Comparison of ENCODE assay signal across 1 mouse cellular context in genomic region chr19:44307915-44308470, GRCm38 (mm10).
TF ChIP-seq lines count a peak whose summit lies in the region.

No protein-coding gene starts in this region.

TF ChIP-seq in MEL, 35 proteins besides CTCF, POLR2A, EP300 and RAD21 (continued from another document):
- TF ChIP-seq POLR2AphosphoS2 (IDR thresholded peaks at IDR 0.05; ENCODE audit: low read length) (peak; percentile 58; the same call in 1 of the 2 replicates), MAFK (IDR thresholded peaks at IDR 0.05; ENCODE audit: borderline replicate concordance, low read depth, low read length) (no peak; the same call in 1 of the 2 replicates), BHLHE40 (IDR thresholded peaks at IDR 0.05; ENCODE audit: borderline replicate concordance, low read depth, low read length) (peak; percentile 29; the same call in 1 of the 2 replicates), RCOR1 (IDR thresholded peaks at IDR 0.05; ENCODE audit: low read depth, low read length) (no peak), MAX (IDR thresholded peaks at IDR 0.05; ENCODE audit: low read length) (no peak), USF2 (IDR thresholded peaks at IDR 0.05; ENCODE audit: borderline replicate concordance in 1 of 2, insufficient read depth in 1 of 2, low read depth in 1 of 2, low read length in 2 of 2) (no peak), ZMIZ1 (IDR thresholded peaks at IDR 0.05; ENCODE audit: low read depth, low read length) (peak; percentile 7; the same call in 1 of the 2 replicates)
TF ChIP-seq in MEL: peak in this region for 9.
